In genomic region chr7:29992698-29993097, GRCm38 (mm10) we compare ENCODE assay signal across 19 mouse cellular contexts. TPM values are rescaled to one million over a fixed set of nuclear protein-coding genes. Genes with fewer than 3 reads are reported as not detected.
DNase-seq lines count a peak whose midpoint lies in the region; ATAC-seq lines count a peak whose summit lies in the region.
"Had no signal": no experiment of that assay in that cellular context is flagged by ENCODE, and none has a peak within 500 bp of the region (broad histone marks: within the 10 kb centered on the region; RNA-seq: fewer than 3 reads in every experiment).

No protein-coding gene starts in this region.

- no peak for ATAC-seq in cerebellum, adult (ENCODE audit: insufficient number of reproducible peaks, low FRiP score, low TSS enrichment)
- ATAC-seq: CD4-positive, CD25-positive, alpha-beta regulatory T cell, adult 4 months; forebrain, embryonic 14.5 days; forebrain, embryonic 16.5 days had no signal

- DNase-seq in heart, adult 11 months = peak; percentile 64
- no peak for DNase-seq in heart, postnatal 14 days
- peak; percentile 28 for DNase-seq in ES-CJ7 (ENCODE audit: low read depth, low spot score)
- DNase-seq in ZHBTc4 (ENCODE audit: low read depth, low spot score) = peak; percentile 32
- DNase-seq in embryo, embryonic 10.5 days (ENCODE audit: low spot score) = no peak
- DNase-seq: adrenal gland, adult 2 months; adrenal gland, postnatal 10 days; adrenal gland, postnatal 25 days; B cell, adult 2 months; cerebellum, adult 11-12 months; cerebellum, adult 2 months; cerebellum, adult 9-10 months; cerebellum, postnatal 10 days; cerebellum, postnatal 25 days; embryo, embryonic 11 days had no signal

- intact Hi-C loops in heart, postnatal 14 days (cut with DNase I) = no loop called here

RNA-seq across cellular contexts. Expression of gene Zfp568, which starts 8.9 kb away (rescaled TPM):
- total RNA-seq in heart, postnatal 14 days (2021) = 10 to 100 TPM; 32.0 to 41.7 TPM

RNA-seq across cellular contexts. Expression of gene Zfp74, which starts 38.8 kb away (rescaled TPM):
- total RNA-seq in heart, postnatal 14 days (2021) = 1 to 10 TPM; 6.1 to 6.4 TPM

RNA-seq across cellular contexts. Expression of gene Zfp14, which starts 58.5 kb away (rescaled TPM):
- 1 to 10 TPM; 2.2 to 3.3 TPM for total RNA-seq in heart, postnatal 14 days (2021)

Comparison
In these comparisons a context has a peak if more than half of its experiments do, and no peak if none do; other contexts are left out.
1. DNase-seq: peak in heart, adult 11 months (single experiment), ES-CJ7 (single experiment) and ZHBTc4 (single experiment); none in heart, postnatal 14 days (0 of 2) and embryo, embryonic 10.5 days (single experiment).